Mouse (Mus musculus) stomach, postnatal 0 days (tissue): ENCODE measurements around the gene Tubg1.

Source experiments
- CTCF ChIP-seq: IDR thresholded peaks from 2 replicates; pipeline ENCODE4 v1.5.1; 2016; ENCODE audit warnings: antibody characterized with exemption, low read depth, mild to moderate bottlenecking, moderate library complexity
- EP300 ChIP-seq: optimal IDR thresholded peaks from 2 replicates; pipeline ENCODE3; 2016; ENCODE audit warnings: antibody characterized with exemption

DNA sequence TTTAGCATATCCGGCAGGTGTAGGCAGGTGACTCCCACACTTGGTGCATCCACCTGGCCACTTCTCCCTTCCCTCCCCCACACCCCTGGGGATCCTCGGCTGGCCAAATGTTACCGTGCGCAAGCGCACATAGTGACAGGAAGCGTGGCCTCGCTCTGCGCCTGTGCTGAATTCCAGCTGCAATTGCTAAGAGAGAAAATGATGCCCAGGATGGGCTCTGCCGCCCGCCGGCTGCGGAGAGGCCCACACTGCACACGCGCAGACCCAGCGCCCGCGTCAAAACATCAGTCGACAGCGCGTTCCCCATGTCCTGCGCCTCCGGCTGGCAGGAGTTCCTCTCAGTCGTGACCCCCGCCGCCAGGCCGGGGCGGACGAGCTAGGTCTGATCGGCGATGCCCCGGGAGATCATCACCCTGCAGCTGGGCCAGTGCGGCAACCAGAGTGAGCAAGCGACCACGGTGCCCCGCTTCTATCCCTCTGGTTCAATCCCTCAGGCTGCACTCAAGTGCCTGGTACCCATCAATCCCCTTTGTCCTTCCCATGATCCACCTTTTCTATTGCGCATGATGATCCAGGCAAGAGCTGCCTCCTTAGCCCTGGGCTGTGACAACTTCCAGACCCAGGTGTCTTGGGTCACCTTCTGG lies 36.1 kb downstream of the Tubg1 start, which contains the start of gene Tubg2:
- TF ChIP-seq CTCF (peak; percentile 9; the same call in 1 of the 2 replicates), EP300 (no peak)
